Mouse (Mus musculus): ENCODE results near the gene Camta1.

GRCm38 (mm10) chr4:151511092-151511491, 350.6 kb downstream of the Camta1 start:
- TF ChIP-seq CTCF (IDR thresholded peaks at IDR 0.05; ENCODE audit: low read depth) (peak; percentile 35; the same call in 1 of the 2 replicates), EP300 (IDR thresholded peaks at IDR 0.05; ENCODE audit: low read depth) (no peak)
